Comparison of ENCODE assay signal across 8 mouse cellular contexts in the genomic region with DNA sequence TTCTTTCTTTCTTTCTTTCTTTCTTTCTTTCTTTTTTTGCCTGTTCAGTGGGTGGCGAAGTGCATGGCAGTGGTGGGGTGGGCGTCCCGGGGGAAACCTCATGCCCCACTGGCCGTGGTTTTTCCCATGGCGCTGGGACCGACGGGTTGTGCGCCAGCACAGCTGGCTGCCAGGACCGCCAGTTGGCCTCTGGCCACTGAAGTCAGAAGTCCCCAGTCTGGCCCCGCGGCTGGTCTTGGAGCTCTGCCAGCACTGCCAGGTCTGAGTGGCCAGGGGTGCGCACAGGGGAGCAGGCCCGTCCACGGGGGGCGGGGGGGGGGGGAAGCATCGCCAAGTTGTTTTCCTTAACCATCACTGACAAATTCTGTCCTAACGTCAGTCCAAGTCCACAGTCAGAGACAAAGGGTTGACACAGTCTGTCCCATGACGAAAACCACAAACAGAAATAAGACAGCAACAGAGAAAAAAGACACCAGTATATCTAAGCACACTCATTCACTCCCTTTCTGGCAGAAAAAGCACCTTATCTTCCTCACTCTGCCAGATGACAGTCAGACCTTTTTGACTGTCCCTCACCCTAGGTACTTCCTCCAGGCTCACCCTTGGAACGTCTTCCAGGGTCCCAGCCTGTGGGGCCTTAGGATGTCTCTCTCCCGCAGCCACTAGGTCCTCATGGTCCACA.
A peak's percentile ranks its signal among the peaks of the same experiment; 100 is the strongest.
DNase-seq lines count a peak whose midpoint lies in the region; ATAC-seq and TF ChIP-seq lines count a peak whose summit lies in the region.

No protein-coding gene starts in this region.

- 70% methylated on average over 20 of the region's 20 CpGs for WGBS in heart, embryonic 10.5 days
- WGBS in lung, postnatal 0 days: 41% methylated on average over 18 of the region's 20 CpGs

- no peaks in the 10 kb centered on the region; the same call in 1 of the 2 replicates for H3K36me3 ChIP-seq in heart, embryonic 10.5 days
- no peaks in the 10 kb centered on the region for H3K36me3 ChIP-seq in lung, postnatal 0 days (ENCODE audit: insufficient read depth, low read length)

- peak overlapping the region; percentile 69 for H3K4me2 ChIP-seq in lung, postnatal 0 days (replicated peaks; ENCODE audit: low read depth, low read length)

- no peak for TF ChIP-seq CTCF in lung, postnatal 0 days (IDR thresholded peaks at IDR 0.05)

- no peak for TF ChIP-seq EP300 in lung, postnatal 0 days (IDR thresholded peaks at IDR 0.05)

- DNase-seq in thymus, postnatal 0 days (ENCODE audit: low spot score): peak; percentile 5
- DNase-seq in thymus, postnatal 10 days (ENCODE audit: low spot score in 2 of 2): no peak
- DNase-seq in heart, embryonic 10.5 days (ENCODE audit: low spot score): no peak
- DNase-seq in kidney, adult 9 months: peak; percentile 65
- peak; percentile 64 for DNase-seq in lung, postnatal 0 days (ENCODE audit: low spot score)
- DNase-seq in ovary, postnatal 36 days (ENCODE audit: low spot score): peak; percentile 63
- DNase-seq in yolk sac, embryonic 10.5 days (ENCODE audit: low spot score): no peak

- H3K27ac ChIP-seq in heart, embryonic 10.5 days: peak overlapping the region; percentile 72
- no peak overlapping the region for H3K27ac ChIP-seq in lung, postnatal 0 days (ENCODE audit: low read length)

- peak; percentile 45; the same call in 1 of the 2 replicates for ATAC-seq in common myeloid progenitor, adult 5-6 weeks (replicated peaks; ENCODE audit: low read depth, poor library complexity, severe bottlenecking)
- ATAC-seq in lung, postnatal 0 days: peak; percentile 81

- H3K9ac ChIP-seq in lung, postnatal 0 days (replicated peaks; ENCODE audit: low read depth): no peak overlapping the region

- peak overlapping the region; percentile 55 for H3K4me3 ChIP-seq in heart, embryonic 10.5 days
- peak overlapping the region; percentile 43 for H3K4me3 ChIP-seq in lung, postnatal 0 days (ENCODE audit: low read depth, low read length)

- no peaks in the 10 kb centered on the region for H3K27me3 ChIP-seq in heart, embryonic 10.5 days (ENCODE audit: insufficient read depth, poor library complexity, severe bottlenecking)
- no peaks in the 10 kb centered on the region for H3K27me3 ChIP-seq in lung, postnatal 0 days (replicated peaks; ENCODE audit: insufficient read depth, low read length)

- H3K4me1 ChIP-seq in heart, embryonic 10.5 days: peaks cover 9% of the 10 kb centered on the region; the same call in 1 of the 2 replicates
- no peaks in the 10 kb centered on the region for H3K4me1 ChIP-seq in lung, postnatal 0 days (ENCODE audit: insufficient read depth, low read depth, low read length)

- no peaks in the 10 kb centered on the region for H3K9me3 ChIP-seq in heart, embryonic 10.5 days
- H3K9me3 ChIP-seq in lung, postnatal 0 days (ENCODE audit: low read length): no peaks in the 10 kb centered on the region

Comparison
In these comparisons a context has a peak if more than half of its experiments do, and no peak if none do; other contexts are left out.
1. DNase-seq: peak in thymus, postnatal 0 days (single experiment), kidney, adult 9 months (single experiment), lung, postnatal 0 days (single experiment) and ovary, postnatal 36 days (single experiment); none in thymus, postnatal 10 days (0 of 2), heart, embryonic 10.5 days (single experiment) and yolk sac, embryonic 10.5 days (single experiment).